Mouse (Mus musculus) right cerebral cortex, postnatal 4 days (tissue): Measurements from ENCODE around the gene Arid1b.

ENCODE experiments used
- DNase-seq: peaks from one replicate; pipeline ENCODE4 v3.0.0-alpha.2; 2022

Arid1b gene

GRCm38 (mm10) chr17:5293653-5294584, 299.8 kb downstream of the Arid1b start:
- DNase-seq = no peak

- peak; percentile 47 for DNase-seq
These were observed 301.2 kb downstream of the Arid1b start for GRCm38 (mm10) chr17:5295086-5295947.

GRCm38 (mm10) chr17:5295948-5296262, 301.8 kb downstream of the Arid1b start:
- no peak for DNase-seq

GRCm38 (mm10) chr17:5297491-5297890, 303.4 kb downstream of the Arid1b start:
- no peak for DNase-seq

GRCm38 (mm10) chr17:5297984-5298383, 303.9 kb downstream of the Arid1b start:
- no peak for DNase-seq

GRCm38 (mm10) chr17:5298891-5299559, 304.9 kb downstream of the Arid1b start:
- peak; percentile 45 for DNase-seq

- DNase-seq = no peak
These were observed 309.0 kb downstream of the Arid1b start for GRCm38 (mm10) chr17:5302971-5303746.

- DNase-seq = no peak
These were observed 311.8 kb downstream of the Arid1b start for GRCm38 (mm10) chr17:5305783-5306477.

- DNase-seq = no peak
These were observed 315.8 kb downstream of the Arid1b start for GRCm38 (mm10) chr17:5309930-5310329.

- DNase-seq = no peak
These were observed 316.3 kb downstream of the Arid1b start for GRCm38 (mm10) chr17:5310425-5310888.

GRCm38 (mm10) chr17:5311062-5311461, 316.9 kb downstream of the Arid1b start:
- DNase-seq = no peak

GRCm38 (mm10) chr17:5312307-5312706, 318.2 kb downstream of the Arid1b start:
- no peak for DNase-seq

GRCm38 (mm10) chr17:5314735-5315134, 320.6 kb downstream of the Arid1b start:
- DNase-seq = no peak

GRCm38 (mm10) chr17:5316489-5316888, 322.4 kb downstream of the Arid1b start:
- no peak for DNase-seq

GRCm38 (mm10) chr17:5321589-5322225, 327.6 kb downstream of the Arid1b start:
- peak; percentile 43 for DNase-seq

GRCm38 (mm10) chr17:5322594-5322993, 328.5 kb downstream of the Arid1b start:
- no peak for DNase-seq

- no peak for DNase-seq
These were observed 329.6 kb downstream of the Arid1b start for GRCm38 (mm10) chr17:5323746-5324145.

- DNase-seq = no peak
These were observed 330.2 kb downstream of the Arid1b start for GRCm38 (mm10) chr17:5324236-5324876.

- no peak for DNase-seq
These were observed 332.6 kb downstream of the Arid1b start for GRCm38 (mm10) chr17:5326689-5327088.

- DNase-seq = no peak
These were observed 333.5 kb downstream of the Arid1b start for GRCm38 (mm10) chr17:5327480-5328180.
